ENCODE assay signal across 18 mouse cellular contexts in genomic region chr1:178895674-178896073, GRCm38 (mm10).
"Had no signal": no experiment of that assay in that cellular context is flagged by ENCODE, and none has a peak within 500 bp of the region (broad histone marks: within the 10 kb centered on the region; RNA-seq: fewer than 3 reads in every experiment).

No protein-coding gene starts in this region.

- H3K9me3 ChIP-seq: limb, embryonic 12.5 days; limb, embryonic 15.5 days had no signal

- ATAC-seq: liver, postnatal 0 days; lung, postnatal 0 days had no signal

- H3K4me1 ChIP-seq: limb, embryonic 15.5 days had no signal

- H3K9ac ChIP-seq: limb, embryonic 12.5 days; limb, embryonic 15.5 days; liver, embryonic 14.5 days; liver, postnatal 0 days; lung, embryonic 14.5 days had no signal

- H3K36me3 ChIP-seq: limb, embryonic 15.5 days had no signal

- DNase-seq: kidney, postnatal 14 days; kidney, postnatal 4 days; left cerebral cortex, postnatal 4 days; liver, postnatal 0 days; lung, embryonic 14.5 days; midbrain, embryonic 14.5 days; right cerebral cortex, postnatal 14 days; right cerebral cortex, postnatal 4 days; thymus, adult 2 months; thymus, postnatal 14 days; thymus, postnatal 4 days had no signal

- H3K4me3 ChIP-seq: limb, embryonic 12.5 days; limb, embryonic 15.5 days had no signal

- H3K27me3 ChIP-seq: limb, embryonic 15.5 days had no signal

- H3K4me2 ChIP-seq: limb, embryonic 12.5 days; limb, embryonic 15.5 days; liver, embryonic 11.5 days; lung, embryonic 14.5 days had no signal

- H3K27ac ChIP-seq: limb, embryonic 12.5 days; limb, embryonic 15.5 days; liver, embryonic 14.5 days; macrophage; stomach, postnatal 0 days had no signal
